Mouse (Mus musculus) kidney, adult 2 months (tissue): ENCODE measurements around the gene Ube2e1.
"Not testable (repeated sequence)": the region's sequence is repeated elsewhere in the genome, so short reads cannot be mapped to it uniquely, and the experiment has no call there.

Experiments
- CTCF ChIP-seq: fragments of 200-500 bp; conservative IDR thresholded peaks from 2 replicates; pipeline ENCODE4 v1.5.1; 2011; ENCODE audit warnings: low read depth, mild to moderate bottlenecking, control low read depth, low read length, moderate library complexity, mixed read lengths; ENCODE audit not compliant: insufficient read depth, insufficient read length
- POLR2A ChIP-seq: fragments of 200-500 bp; IDR thresholded peaks from one replicate; pipeline ENCODE4 v1.6.1; 2011; ENCODE audit warnings: low read depth, low read length, control low read depth

DNA sequence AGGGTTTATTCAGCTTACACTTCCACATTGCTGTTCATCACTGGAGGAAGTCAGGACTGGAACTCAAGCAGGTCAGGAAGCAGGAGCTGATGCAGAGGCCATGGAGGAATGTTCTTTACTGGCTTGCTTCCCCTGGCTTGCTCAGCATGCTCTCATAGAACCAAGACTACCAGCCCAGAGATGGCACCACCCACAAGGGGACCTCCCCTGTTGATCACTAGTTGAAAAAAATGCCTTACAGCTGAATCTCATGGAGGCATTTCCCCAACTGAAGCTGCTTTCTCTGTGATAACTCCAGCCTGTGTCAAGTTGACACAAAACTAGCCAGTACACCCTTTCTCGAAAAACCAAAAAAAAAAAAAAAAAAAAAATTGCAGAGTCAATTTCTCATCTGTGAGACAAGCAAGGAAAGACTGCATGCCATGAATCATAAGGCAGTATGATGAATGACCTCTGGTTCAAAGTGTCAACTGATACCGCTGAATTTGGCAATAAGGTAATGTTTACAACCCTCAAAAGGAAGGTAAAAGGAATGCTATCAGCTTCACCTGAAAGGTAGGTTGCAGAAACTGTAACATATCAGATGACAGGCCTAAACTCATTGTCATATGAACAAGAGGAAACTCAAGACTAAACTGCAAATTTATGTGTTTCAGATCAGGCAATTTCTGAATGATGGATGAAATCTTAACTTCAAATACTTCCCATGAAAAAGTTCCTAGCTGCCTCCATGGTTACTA is 95.0 kb downstream of the Ube2e1 start:
- TF ChIP-seq CTCF, POLR2A: not testable (repeated sequence)
